Mouse (Mus musculus) cortical plate, adult 2 months (tissue): ENCODE results near the gene Usf3.

Source experiments
- CTCF ChIP-seq: fragments of 200-500 bp; IDR thresholded peaks from 2 replicates; pipeline ENCODE4 v1.5.1; 2011; ENCODE audit warnings: mild to moderate bottlenecking, control low read depth, low read length; ENCODE audit not compliant: insufficient read depth; ENCODE audit errors: extremely low read depth
- POLR2A ChIP-seq: fragments of 200-500 bp; IDR thresholded peaks from 2 replicates; pipeline ENCODE4 v1.6.1; 2011; ENCODE audit warnings: mild to moderate bottlenecking, low read length, control low read depth; ENCODE audit not compliant: insufficient read depth; ENCODE audit errors: extremely low read depth

GRCm38 (mm10) chr16:44141483-44141882 is 31.6 kb upstream of the Usf3 start:
- TF ChIP-seq CTCF (no peak), POLR2A (no peak)
